In the genomic region with DNA sequence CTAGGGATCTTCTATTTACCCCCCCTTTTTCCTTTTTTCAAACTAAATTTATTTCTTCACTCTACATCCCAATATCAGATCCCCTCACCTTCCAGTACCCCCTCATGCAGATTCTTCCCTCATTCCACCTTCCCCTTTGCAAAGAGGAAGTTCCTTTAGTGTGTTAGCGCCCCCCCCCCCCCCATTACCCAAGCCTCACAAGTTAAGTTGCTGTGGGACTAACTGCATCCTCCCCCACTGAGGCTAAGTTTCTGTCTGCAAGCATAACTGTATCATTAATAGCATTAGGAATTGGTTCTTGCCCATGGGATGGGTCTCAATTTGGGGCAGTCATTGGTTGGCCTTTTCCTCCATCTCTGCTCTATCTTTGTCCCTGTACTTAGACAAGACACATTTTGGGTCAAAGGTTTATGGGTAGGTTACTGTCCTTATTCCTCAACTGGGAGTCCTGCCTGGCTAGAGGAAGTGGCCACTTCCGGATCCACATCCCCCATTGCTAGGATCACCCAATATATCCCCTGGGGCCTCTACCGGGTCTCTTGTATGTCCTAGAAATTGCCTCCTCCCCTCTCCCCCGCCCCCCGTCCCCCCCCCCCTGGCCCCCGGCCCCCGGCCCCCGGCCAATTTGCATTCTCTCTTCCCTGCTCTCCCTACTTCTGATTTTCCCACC, we compare ENCODE assay signal across 20 mouse cellular contexts. TPM values are rescaled to one million over a fixed set of nuclear protein-coding genes. Genes with fewer than 3 reads are reported as not detected.
DNase-seq lines count a peak whose midpoint lies in the region; ATAC-seq and TF ChIP-seq lines count a peak whose summit lies in the region.
"Had no signal": no experiment of that assay in that cellular context is flagged by ENCODE, and none has a peak within 500 bp of the region (broad histone marks: within the 10 kb centered on the region; RNA-seq: fewer than 3 reads in every experiment).

No protein-coding gene starts in this region.

- no peak overlapping the region for H3K4me3 ChIP-seq in gastrocnemius, adult 2 months
- H3K4me3 ChIP-seq in liver, embryonic 15.5 days (replicated peaks): no peak overlapping the region
- no peak overlapping the region for H3K4me3 ChIP-seq in liver, embryonic 11.5 days (ENCODE audit: low read depth, low read length)
- no peak overlapping the region for H3K4me3 ChIP-seq in forebrain, embryonic 11.5 days (ENCODE audit: low read depth, low read length)
- H3K4me3 ChIP-seq: embryonic facial prominence, embryonic 12.5 days; forebrain, embryonic 12.5 days; heart, embryonic 13.5 days; hindbrain, embryonic 13.5 days; limb, embryonic 10.5 days; liver, embryonic 13.5 days; midbrain, embryonic 15.5 days; myocyte; neural tube, embryonic 13.5 days had no signal

- DNase-seq in gastrocnemius, adult 2 months: no peak
- DNase-seq in gastrocnemius, adult 18-20 months (ENCODE audit: low spot score): no peak
- no peak for DNase-seq in liver, embryonic 11.5 days (ENCODE audit: low spot score)
- DNase-seq in cerebellum, adult 11-12 months: no peak
- no peak for DNase-seq in forebrain, embryonic 11.5 days (ENCODE audit: low spot score)
- DNase-seq: adrenal gland, postnatal 14 days; liver, embryonic 13.5 days; right cerebral cortex, adult 18-20 months; right cerebral cortex, postnatal 4 days had no signal

- H3K9ac ChIP-seq in liver, embryonic 15.5 days: no peak overlapping the region
- H3K9ac ChIP-seq in liver, embryonic 11.5 days (ENCODE audit: low read depth, low read length): no peak overlapping the region
- H3K9ac ChIP-seq in forebrain, embryonic 11.5 days (ENCODE audit: low read length): no peak overlapping the region
- H3K9ac ChIP-seq: embryonic facial prominence, embryonic 12.5 days; forebrain, embryonic 12.5 days; heart, embryonic 13.5 days; hindbrain, embryonic 13.5 days; liver, embryonic 13.5 days; midbrain, embryonic 15.5 days; neural tube, embryonic 13.5 days had no signal

- intact Hi-C loops in gastrocnemius, adult 2 months (cut with DNase I): no loop called here

- TF ChIP-seq CTCF in gastrocnemius, adult 2 months (IDR thresholded peaks at IDR 0.05): no peak

- 42% methylated on average over 8 of the region's 8 CpGs for WGBS in liver, embryonic 15.5 days (ENCODE audit: insufficient replicate concordance)
- WGBS in liver, embryonic 11.5 days: 47% methylated on average over 4 of the region's 8 CpGs
- 96% methylated on average over 8 of the region's 8 CpGs for WGBS in forebrain, embryonic 11.5 days

- peaks cover 65% of the 10 kb centered on the region for H3K4me1 ChIP-seq in liver, embryonic 15.5 days (replicated peaks)
- peaks cover 14% of the 10 kb centered on the region for H3K4me1 ChIP-seq in liver, embryonic 11.5 days (replicated peaks; ENCODE audit: control insufficient read depth, insufficient read depth, low read length)
- H3K4me1 ChIP-seq in forebrain, embryonic 11.5 days (replicated peaks; ENCODE audit: control insufficient read depth, insufficient read depth, low read length): no peaks in the 10 kb centered on the region
- H3K4me1 ChIP-seq: embryonic facial prominence, embryonic 12.5 days; hindbrain, embryonic 13.5 days; midbrain, embryonic 15.5 days had no signal

- H3K27me3 ChIP-seq in liver, embryonic 15.5 days: no peaks in the 10 kb centered on the region
- H3K27me3 ChIP-seq in liver, embryonic 11.5 days (replicated peaks; ENCODE audit: control insufficient read depth, insufficient read depth, low read length): no peaks in the 10 kb centered on the region
- no peaks in the 10 kb centered on the region for H3K27me3 ChIP-seq in forebrain, embryonic 11.5 days (ENCODE audit: control insufficient read depth, insufficient read depth, low read length)
- H3K27me3 ChIP-seq: embryonic facial prominence, embryonic 12.5 days; forebrain, embryonic 12.5 days; heart, embryonic 13.5 days; hindbrain, embryonic 13.5 days; liver, embryonic 13.5 days; midbrain, embryonic 15.5 days; neural tube, embryonic 13.5 days had no signal

- peak overlapping the region; percentile 62 for H3K27ac ChIP-seq in gastrocnemius, adult 2 months
- no peak overlapping the region for H3K27ac ChIP-seq in liver, embryonic 15.5 days (replicated peaks)
- H3K27ac ChIP-seq in liver, embryonic 11.5 days (ENCODE audit: low read depth, low read length): no peak overlapping the region
- H3K27ac ChIP-seq in forebrain, embryonic 11.5 days (ENCODE audit: low read depth, low read length): no peak overlapping the region
- H3K27ac ChIP-seq: embryonic facial prominence, embryonic 12.5 days; forebrain, embryonic 12.5 days; heart, embryonic 13.5 days; hindbrain, embryonic 13.5 days; limb, embryonic 10.5 days; liver, embryonic 13.5 days; midbrain, embryonic 15.5 days; neural tube, embryonic 13.5 days had no signal

- no peaks in the 10 kb centered on the region for H3K9me3 ChIP-seq in liver, embryonic 15.5 days (replicated peaks)
- no peaks in the 10 kb centered on the region for H3K9me3 ChIP-seq in liver, embryonic 11.5 days (ENCODE audit: control insufficient read depth, low read length)
- H3K9me3 ChIP-seq in forebrain, embryonic 11.5 days (ENCODE audit: control insufficient read depth, low read length): no peaks in the 10 kb centered on the region
- H3K9me3 ChIP-seq: embryonic facial prominence, embryonic 12.5 days; forebrain, embryonic 12.5 days; heart, embryonic 13.5 days; hindbrain, embryonic 13.5 days; limb, embryonic 10.5 days; liver, embryonic 13.5 days; midbrain, embryonic 15.5 days; neural tube, embryonic 13.5 days had no signal

- ATAC-seq in liver, embryonic 15.5 days (ENCODE audit: insufficient read depth): peak; percentile 11; the same call in 1 of the 2 replicates
- no peak for ATAC-seq in liver, embryonic 11.5 days (replicated peaks; ENCODE audit: low FRiP score)
- peak; percentile 34; the same call in 1 of the 2 replicates for ATAC-seq in common myeloid progenitor, adult 5-6 weeks (replicated peaks; ENCODE audit: low read depth, poor library complexity, severe bottlenecking)
- ATAC-seq in neutrophil, adult 5-6 weeks (ENCODE audit: extremely low read depth, insufficient number of reproducible peaks, low FRiP score, poor library complexity, severe bottlenecking): peak; percentile 39; the same call in 1 of the 2 replicates
- ATAC-seq in forebrain, embryonic 11.5 days (replicated peaks; ENCODE audit: low FRiP score): no peak
- ATAC-seq: midbrain, embryonic 15.5 days had no signal

- no peak overlapping the region for H3K4me2 ChIP-seq in liver, embryonic 15.5 days
- no peak overlapping the region for H3K4me2 ChIP-seq in liver, embryonic 11.5 days
- H3K4me2 ChIP-seq in forebrain, embryonic 11.5 days (ENCODE audit: low read depth, low read length, severe bottlenecking): no peak overlapping the region
- H3K4me2 ChIP-seq: embryonic facial prominence, embryonic 12.5 days; forebrain, embryonic 12.5 days; heart, embryonic 13.5 days; hindbrain, embryonic 13.5 days; liver, embryonic 13.5 days; midbrain, embryonic 15.5 days; neural tube, embryonic 13.5 days had no signal

- 0 out of 2 replicates have a peak, but pooled peaks cover 16% of the 10 kb centered on the region for H3K36me3 ChIP-seq in liver, embryonic 15.5 days (replicated peaks)
- H3K36me3 ChIP-seq in liver, embryonic 11.5 days (ENCODE audit: control insufficient read depth, insufficient read depth, low read length): no peaks in the 10 kb centered on the region
- no peaks in the 10 kb centered on the region; the same call in 1 of the 2 replicates for H3K36me3 ChIP-seq in forebrain, embryonic 11.5 days (ENCODE audit: control insufficient read depth, insufficient read depth, low read length)
- H3K36me3 ChIP-seq: embryonic facial prominence, embryonic 12.5 days; forebrain, embryonic 12.5 days; hindbrain, embryonic 13.5 days; midbrain, embryonic 15.5 days; neural tube, embryonic 13.5 days had no signal

RNA-seq across cellular contexts. Expression of gene Susd6, which starts 44.7 kb away (rescaled TPM):
- total RNA-seq in gastrocnemius, adult 2 months (2021): 10 to 100 TPM; 37.7 to 41.1 TPM
- 10 to 100 TPM; 39.3 to 43.9 TPM for total RNA-seq in gastrocnemius, adult 18-20 months (2021)
- 13.7 and 15.8 TPM in 2 replicates for polyA plus RNA-seq in liver, embryonic 15.5 days (2015; fragmentation: Nextera tagmentation; extraction: Ambion mirVana)
- polyA plus RNA-seq in liver, embryonic 11.5 days (2014; fragmentation: Nextera tagmentation; extraction: Ambion mirVana): 21.5 and 21.7 TPM in 2 replicates
- total RNA-seq in common myeloid progenitor, adult 5-6 weeks (2017): 18.4 and 22.4 TPM in 2 replicates
- total RNA-seq in neutrophil, adult 5-6 weeks (2017): 103 and 111 TPM in 2 replicates
- 19.9 and 21.5 TPM in 2 replicates for polyA plus RNA-seq in forebrain, embryonic 11.5 days (2014; fragmentation: Nextera tagmentation; extraction: Ambion mirVana)

Comparison
In these comparisons a context has a peak if more than half of its experiments do, and no peak if none do; other contexts are left out.
1. ATAC-seq: peak in liver, embryonic 15.5 days (single experiment), common myeloid progenitor, adult 5-6 weeks (single experiment) and neutrophil, adult 5-6 weeks (single experiment); none in liver, embryonic 11.5 days (single experiment) and forebrain, embryonic 11.5 days (single experiment).